In the genomic region with DNA sequence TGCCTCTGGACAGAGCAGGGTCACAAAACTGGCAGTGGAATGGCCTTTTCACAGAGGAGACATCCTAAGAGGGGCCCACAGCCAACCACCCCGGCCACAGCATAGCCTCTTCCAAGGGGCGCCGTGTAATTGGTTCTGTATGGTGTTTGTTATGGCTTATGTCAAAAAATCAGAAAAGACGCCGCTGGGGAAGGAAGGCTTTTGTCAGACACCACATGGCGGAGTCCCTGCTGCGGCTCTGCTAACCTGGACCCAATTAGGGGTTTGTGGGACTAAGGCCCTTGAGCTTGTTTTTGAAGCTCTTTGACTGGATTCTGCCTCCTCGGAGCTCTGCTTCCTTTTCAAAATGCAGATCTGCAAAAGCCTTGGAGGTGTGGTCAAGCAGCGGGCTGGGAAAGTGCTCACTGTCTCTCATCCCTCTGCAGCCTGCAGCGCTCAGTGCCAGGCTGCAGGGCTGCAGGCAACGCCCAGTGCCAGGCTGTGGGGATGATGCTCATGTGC, we compare ENCODE assay signal across 9 mouse cellular contexts. TPM values are rescaled to one million over a fixed set of nuclear protein-coding genes. Genes with fewer than 3 reads are reported as not detected.
A peak's percentile ranks its signal among the peaks of the same experiment; 100 is the strongest.
DNase-seq lines count a peak whose midpoint lies in the region; ATAC-seq and TF ChIP-seq lines count a peak whose summit lies in the region.
"Had no signal": no experiment of that assay in that cellular context is flagged by ENCODE, and none has a peak within 500 bp of the region (broad histone marks: within the 10 kb centered on the region; RNA-seq: fewer than 3 reads in every experiment).

No protein-coding gene starts in this region.

- WGBS in lung, adult 2 months: 48% methylated on average over 11 of the region's 11 CpGs
- WGBS in limb, embryonic 14.5 days: 8% methylated on average over 11 of the region's 11 CpGs
- whole genome bisulfite sequencing in stomach, postnatal 0 days: 39% methylated on average over 11 of the region's 11 CpGs

- H3K4me1 ChIP-seq in lung, adult 2 months (ENCODE audit: control insufficient read depth, insufficient read depth, low read length): no peaks in the 10 kb centered on the region
- peaks cover 38% of the 10 kb centered on the region for H3K4me1 ChIP-seq in limb, embryonic 14.5 days (ENCODE audit: control insufficient read depth, insufficient read depth, low read length)
- no peaks in the 10 kb centered on the region; the same call in 1 of the 2 replicates for H3K4me1 ChIP-seq in stomach, postnatal 0 days (replicated peaks; ENCODE audit: control insufficient read depth, insufficient read depth)

- H3K27me3 ChIP-seq in limb, embryonic 14.5 days (ENCODE audit: control insufficient read depth, insufficient read depth, low read length): no peaks in the 10 kb centered on the region
- H3K27me3 ChIP-seq in stomach, postnatal 0 days (ENCODE audit: control insufficient read depth, insufficient read depth, low read length): no peaks in the 10 kb centered on the region

- peak; percentile 42 for ATAC-seq in limb, embryonic 14.5 days (ENCODE audit: low FRiP score, low read depth)
- no peak for ATAC-seq in stomach, postnatal 0 days (ENCODE audit: low FRiP score, low TSS enrichment)

- no peaks in the 10 kb centered on the region for H3K9me3 ChIP-seq in limb, embryonic 14.5 days (ENCODE audit: control insufficient read depth, low read length)
- no peaks in the 10 kb centered on the region for H3K9me3 ChIP-seq in stomach, postnatal 0 days (ENCODE audit: control insufficient read depth, low read length)

- TF ChIP-seq CTCF in lung, adult 2 months (IDR thresholded peaks at IDR 0.05; ENCODE audit: insufficient read depth, low read length): no peak
- 0 out of 2 replicates have a peak, but pooled peaks have one; percentile 5 for TF ChIP-seq CTCF in stomach, postnatal 0 days (IDR thresholded peaks at IDR 0.05; ENCODE audit: low read depth)

- no peak for TF ChIP-seq EP300 in stomach, postnatal 0 days (optimal IDR thresholded peaks at IDR 0.05)

- intact Hi-C loops in gastrocnemius, postnatal 36 days (cut with DNase I): no loop called here

- H3K27ac ChIP-seq in limb, embryonic 14.5 days (replicated peaks; ENCODE audit: low read depth, low read length): peak overlapping the region; percentile 80
- peak overlapping the region; percentile 25; the same call in 1 of the 2 replicates for H3K27ac ChIP-seq in stomach, postnatal 0 days (replicated peaks)

- H3K9ac ChIP-seq in limb, embryonic 14.5 days (ENCODE audit: low read depth, low read length, severe bottlenecking): peak overlapping the region; percentile 32; the same call in 1 of the 2 replicates
- H3K9ac ChIP-seq in stomach, postnatal 0 days (ENCODE audit: low read length): no peak overlapping the region

- TF ChIP-seq POLR2A in lung, adult 2 months (IDR thresholded peaks at IDR 0.05; ENCODE audit: borderline replicate concordance, extremely low read depth, low read depth, low read length): no peak
- no peak for TF ChIP-seq POLR2A in limb, embryonic 14.5 days (IDR thresholded peaks at IDR 0.05; ENCODE audit: borderline replicate concordance, extremely low read depth, insufficient read depth, insufficient read length)

- no peak overlapping the region for H3K4me3 ChIP-seq in lung, adult 2 months (replicated peaks; ENCODE audit: extremely low read depth, low read depth, low read length)
- H3K4me3 ChIP-seq in limb, embryonic 14.5 days (replicated peaks; ENCODE audit: low read length): no peak overlapping the region
- H3K4me3 ChIP-seq in stomach, postnatal 0 days (ENCODE audit: low read depth, low read length): no peak overlapping the region

- H3K4me2 ChIP-seq in limb, embryonic 14.5 days (replicated peaks; ENCODE audit: low read depth, low read length, severe bottlenecking): peak overlapping the region; percentile 24; the same call in 1 of the 2 replicates
- H3K4me2 ChIP-seq in stomach, postnatal 0 days (replicated peaks; ENCODE audit: low read depth): no peak overlapping the region

- peak; percentile 29 for DNase-seq in lung, postnatal 10 days
- no peak for DNase-seq in lung, adult 2 months
- peak; percentile 31 for DNase-seq in fibroblast of lung, adult 2 months (ENCODE audit: low read depth)
- DNase-seq in limb, embryonic 14.5 days (ENCODE audit: low spot score): no peak
- DNase-seq in stomach, postnatal 0 days (ENCODE audit: low spot score): no peak
- DNase-seq in gastrocnemius, postnatal 36 days: no peak
- no peak for DNase-seq in urinary bladder, postnatal 10 days (ENCODE audit: low spot score)
- DNase-seq: heart, postnatal 10 days had no signal

- H3K36me3 ChIP-seq in limb, embryonic 14.5 days (ENCODE audit: control insufficient read depth, insufficient read depth, low read length): no peaks in the 10 kb centered on the region
- no peaks in the 10 kb centered on the region for H3K36me3 ChIP-seq in stomach, postnatal 0 days (ENCODE audit: control insufficient read depth, insufficient read depth, low read length)

RNA-seq across cellular contexts. Expression of gene Ribc2, which starts 34.6 kb away (rescaled TPM):
- polyA plus RNA-seq in lung, adult 2 months (2012; rRNA removed): 0.37 and 0.43 TPM in 2 replicates
- polyA plus RNA-seq in limb, embryonic 14.5 days (2012; rRNA removed): 0.44 and 0.73 TPM in 2 replicates
- polyA plus RNA-seq in limb, embryonic 14.5 days (2014; fragmentation: Nextera tagmentation; extraction: Ambion mirVana): 0.62 and 0.72 TPM in 2 replicates
- polyA plus RNA-seq in stomach, postnatal 0 days (2015; fragmentation: Nextera tagmentation; extraction: Ambion mirVana): 0.08 TPM in 1 of 2 replicates, not detected in the other
- not detected for total RNA-seq in gastrocnemius, postnatal 36 days (2021)
- total RNA-seq: heart, postnatal 10 days; liver, adult 2 months had no signal
- polyA plus RNA-seq: liver, adult 2 months had no signal

RNA-seq across cellular contexts. Expression of gene Smc1b, which starts 34.7 kb away (rescaled TPM):
- not detected in 2 replicates for polyA plus RNA-seq in lung, adult 2 months (2012; rRNA removed)
- 0.52 and 0.58 TPM in 2 replicates for polyA plus RNA-seq in limb, embryonic 14.5 days (2012; rRNA removed)
- 0.23 and 0.72 TPM in 2 replicates for polyA plus RNA-seq in limb, embryonic 14.5 days (2014; fragmentation: Nextera tagmentation; extraction: Ambion mirVana)
- polyA plus RNA-seq in stomach, postnatal 0 days (2015; fragmentation: Nextera tagmentation; extraction: Ambion mirVana): 0.07 and 0.08 TPM in 2 replicates
- not detected for total RNA-seq in gastrocnemius, postnatal 36 days (2021)

RNA-seq across cellular contexts. Expression of gene Fbln1, which starts 39.3 kb away (rescaled TPM):
- 116 and 137 TPM in 2 replicates for polyA plus RNA-seq in lung, adult 2 months (2012; rRNA removed)
- 255 and 292 TPM in 2 replicates for polyA plus RNA-seq in limb, embryonic 14.5 days (2012; rRNA removed)
- polyA plus RNA-seq in limb, embryonic 14.5 days (2014; fragmentation: Nextera tagmentation; extraction: Ambion mirVana): 265 and 288 TPM in 2 replicates
- 109 and 112 TPM in 2 replicates for polyA plus RNA-seq in stomach, postnatal 0 days (2015; fragmentation: Nextera tagmentation; extraction: Ambion mirVana)
- total RNA-seq in gastrocnemius, postnatal 36 days (2021): 1 to 10 TPM; 4.8 to 5.7 TPM

Comparison
In these comparisons a context has a peak if more than half of its experiments do, and no peak if none do; other contexts are left out.
1. DNase-seq: peak in lung, postnatal 10 days (single experiment) and fibroblast of lung, adult 2 months (single experiment); none in lung, adult 2 months (single experiment), limb, embryonic 14.5 days (single experiment), stomach, postnatal 0 days (single experiment), gastrocnemius, postnatal 36 days (0 of 2) and urinary bladder, postnatal 10 days (single experiment).